Mouse (Mus musculus) hindbrain, postnatal 0 days (tissue): ENCODE measurements around the gene Spem1. TPM values are rescaled to one million over a fixed set of nuclear protein-coding genes. Genes with fewer than 3 reads are reported as not detected.
A peak's percentile ranks its signal among the peaks of the same experiment; 100 is the strongest.

Experiments used
- ATAC-seq: fragments of 200-750 bp; cut with Nextera tagmentation; 2 replicates; pipeline ENCODE4 v1.8.0; 2017; ENCODE audit warnings: mild to moderate bottlenecking, moderate TSS enrichment, moderate library complexity
- DNase-seq: peaks from one replicate; pipeline ENCODE4 v3.0.0-alpha.2; 2015; ENCODE audit warnings: low spot score
- H3K27ac ChIP-seq: fragments of 300-500 bp; sonication (generic); 2 replicates; pipeline ENCODE4 v1.5.1; 2014; ENCODE audit warnings: mild to moderate bottlenecking
- H3K27me3 ChIP-seq: fragments of 300-500 bp; sonication (generic); 2 replicates; pipeline ENCODE4 v1.6.1; 2014; ENCODE audit warnings: low read length, mixed read lengths; ENCODE audit not compliant: insufficient read depth
- H3K36me3 ChIP-seq: fragments of 300-500 bp; sonication (generic); 2 replicates; pipeline ENCODE4 v1.6.1; 2014; ENCODE audit warnings: low read length, mixed read lengths; ENCODE audit not compliant: insufficient read depth
- H3K4me1 ChIP-seq: fragments of 300-500 bp; sonication (generic); 2 replicates; pipeline ENCODE4 v1.6.1; 2014; ENCODE audit warnings: antibody characterized with exemption, low read length, mixed read lengths; ENCODE audit not compliant: insufficient read depth
- H3K4me2 ChIP-seq: fragments of 300-500 bp; sonication (generic); 2 replicates; pipeline ENCODE4 v1.6.1; 2014; ENCODE audit warnings: low read depth, mild to moderate bottlenecking, low read length, moderate library complexity, mixed read lengths
- H3K4me3 ChIP-seq: fragments of 300-500 bp; sonication (generic); 2 replicates; pipeline ENCODE4 v1.5.1; 2014; ENCODE audit warnings: low read length
- H3K9ac ChIP-seq: fragments of 300-500 bp; sonication (generic); replicated peaks from 2 replicates; pipeline ENCODE4 v1.6.1; 2014; ENCODE audit warnings: mild to moderate bottlenecking, low read length, moderate library complexity, mixed read lengths
- H3K9me3 ChIP-seq: fragments of 300-500 bp; sonication (generic); 2 replicates; pipeline ENCODE4 v1.6.1; 2016; ENCODE audit warnings: low read length, mixed read lengths
- CTCF ChIP-seq: IDR thresholded peaks from 2 replicates; pipeline ENCODE4 v1.5.1; 2016; ENCODE audit warnings: antibody characterized with exemption, control low read depth, low read depth
- WGBS: fragments of 180-500 bp; shearing (Covaris S2); extraction: QIAGEN DNeasy Blood & Tissue Kit; methylation state at CpG from one replicate; pipeline ENCODE4 v1.1.7; 2014; 5-methylcytosine and 5-hydroxymethylcytosine counted together
- polyA plus RNA-seq: library from polyadenylated mRNA; unstranded; fragments of >200 nt; fragmentation: Nextera tagmentation; extraction: Ambion mirVana; gene quantifications from 2 replicates; pipeline ENCODE4 v1.2.1, GENCODE M21; 2015
- total RNA-seq: library from RNA; depleted of rRNA; stranded (reverse); fragments of >200 nt; gene quantifications from 2 replicates; pipeline ENCODE4 v1.2.3, GENCODE M21; 2014

Spem1 gene
- total and polyA plus RNA-seq, 2 experiments from 2014 or later: 0.28 TPM; not detected in 1

DNA sequence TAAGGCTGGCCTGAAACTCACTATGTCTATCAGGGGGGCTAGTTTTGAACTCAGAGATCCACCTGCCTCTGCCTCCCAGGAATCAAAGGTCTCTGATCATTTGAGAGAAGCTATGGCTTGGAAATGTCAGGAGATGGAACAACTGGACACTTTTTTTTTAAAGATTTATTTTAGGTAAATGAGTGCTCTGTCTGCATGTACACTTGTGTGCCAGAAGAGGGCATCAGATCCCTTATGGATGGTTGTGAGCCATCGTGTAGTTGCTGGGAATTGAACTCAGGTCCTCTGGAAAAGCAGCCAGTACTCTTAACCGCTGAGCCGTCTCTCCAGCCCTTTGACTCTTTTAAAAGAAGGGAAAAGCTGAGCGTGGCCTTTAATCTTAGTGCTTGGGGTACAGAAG, 15.6 kb downstream of the Spem1 start:
- no peak for ATAC-seq

DNA sequence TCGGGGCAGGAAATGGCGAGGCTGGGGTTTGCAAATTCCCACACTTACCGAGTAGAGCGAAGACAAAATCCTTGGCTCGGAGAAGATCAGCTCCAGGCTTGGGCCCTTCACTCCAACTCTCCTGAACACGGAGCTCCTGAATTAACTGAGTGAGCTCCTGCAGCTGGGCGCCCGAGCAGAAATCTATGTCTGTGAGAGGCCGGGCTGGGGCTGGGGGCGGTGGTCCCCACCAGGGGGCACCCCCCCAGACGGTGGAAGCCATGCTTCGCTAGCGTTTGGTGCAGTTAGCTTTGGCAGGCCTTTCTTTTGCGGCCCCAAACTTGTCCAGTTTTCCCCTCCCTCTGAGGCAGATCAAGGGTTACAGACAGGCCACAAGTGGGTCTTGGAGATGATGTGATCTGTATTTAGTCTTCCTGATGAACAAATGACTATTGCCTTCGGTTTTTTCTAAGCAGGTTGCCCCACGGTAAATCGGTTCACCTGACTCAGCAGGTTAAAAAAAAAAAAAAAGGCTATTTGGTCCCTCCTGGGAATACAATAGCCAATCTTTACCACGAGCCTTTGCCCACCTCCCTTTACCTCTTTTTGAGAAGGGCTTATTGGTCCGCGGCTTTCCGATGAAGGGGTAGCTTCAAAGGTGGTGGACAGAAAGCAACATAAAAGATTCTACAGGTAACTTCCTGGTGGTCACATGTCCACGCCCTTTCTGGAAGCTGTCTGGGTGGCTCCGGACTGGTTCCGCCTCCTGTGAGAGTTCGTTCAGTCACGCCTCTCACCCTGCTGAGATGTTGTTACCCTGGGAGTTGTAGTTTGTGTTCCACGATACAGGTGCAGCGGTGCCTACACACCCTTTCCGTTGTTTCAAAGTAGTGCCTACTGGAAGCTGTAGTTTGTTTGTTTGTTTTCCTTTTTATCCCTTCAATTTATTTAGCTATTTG, 16.7 kb downstream of the Spem1 start, which contains the start of gene Tmem102:
Gene Tmem102, minus strand, starts transcription at position 653 of the 938 bp plus-strand sequence.
- Histone ChIP-seq H3K27me3 (peaks cover 20% of the 10 kb centered on the region), H3K4me3 (0 out of 2 replicates have a peak within 1 kb of the TSS, but pooled peaks have one; percentile 2), H3K9ac (peak within 1 kb of the TSS; percentile 9; the same call in 1 of the 2 replicates), H3K9me3 (no peaks in the 10 kb centered on the region), H3K36me3 (no peaks in the 10 kb centered on the region), H3K27ac (no peak within 1 kb of the TSS), H3K4me2 (peak within 1 kb of the TSS; percentile 95), H3K4me1 (peaks cover 20% of the 10 kb centered on the region)
- no peak for ATAC-seq
- WGBS: 9% methylated on average over 29 of the region's 29 CpGs
- DNase-seq: no peak
- TF ChIP-seq CTCF: no peak

More for the DNA sequence above, 15.6 kb downstream of the Spem1 start:
- WGBS: 76% methylated on average over 4 of the region's 4 CpGs
- no peak for DNase-seq
- Histone ChIP-seq H3K27ac (no peak overlapping the region), H3K4me3 (no peak overlapping the region), H3K4me2 (no peak overlapping the region), H3K4me1 (peaks cover 18% of the 10 kb centered on the region), H3K36me3 (no peaks in the 10 kb centered on the region), H3K9ac (no peak overlapping the region), H3K27me3 (peaks cover 20% of the 10 kb centered on the region), H3K9me3 (no peaks in the 10 kb centered on the region)
- TF ChIP-seq CTCF: peak; percentile 38

DNA sequence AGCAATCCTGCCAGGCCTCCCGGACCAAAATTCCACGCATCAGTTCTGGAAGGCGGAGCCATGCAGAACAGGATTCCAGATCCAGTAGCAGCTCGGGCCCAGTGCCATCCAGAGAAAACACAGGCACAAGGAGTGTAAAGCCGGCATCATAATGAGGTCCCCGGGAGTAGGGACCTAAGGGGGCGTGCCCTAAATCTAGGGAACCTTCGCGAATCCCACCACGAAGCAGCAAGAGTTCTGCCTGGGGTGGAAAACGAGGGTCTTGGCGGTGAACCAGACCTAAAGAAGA, 17.4 kb downstream of the Spem1 start:
- ATAC-seq (no peak), DNase-seq (no peak)
- no peak for TF ChIP-seq CTCF
- 0 out of 2 replicates have a peak overlapping the region, but pooled peaks have one; percentile 2 for H3K4me3 ChIP-seq
- 8% methylated on average over 12 of the region's 12 CpGs for whole genome bisulfite sequencing
- no peaks in the 10 kb centered on the region for H3K9me3 ChIP-seq
- no peak overlapping the region for H3K27ac ChIP-seq
- H3K4me1 ChIP-seq: peaks cover 25% of the 10 kb centered on the region
- peaks cover 20% of the 10 kb centered on the region for H3K27me3 ChIP-seq
- peak overlapping the region; percentile 9; the same call in 1 of the 2 replicates for H3K9ac ChIP-seq
- H3K4me2 ChIP-seq: peak overlapping the region; percentile 95
- no peaks in the 10 kb centered on the region for H3K36me3 ChIP-seq

DNA sequence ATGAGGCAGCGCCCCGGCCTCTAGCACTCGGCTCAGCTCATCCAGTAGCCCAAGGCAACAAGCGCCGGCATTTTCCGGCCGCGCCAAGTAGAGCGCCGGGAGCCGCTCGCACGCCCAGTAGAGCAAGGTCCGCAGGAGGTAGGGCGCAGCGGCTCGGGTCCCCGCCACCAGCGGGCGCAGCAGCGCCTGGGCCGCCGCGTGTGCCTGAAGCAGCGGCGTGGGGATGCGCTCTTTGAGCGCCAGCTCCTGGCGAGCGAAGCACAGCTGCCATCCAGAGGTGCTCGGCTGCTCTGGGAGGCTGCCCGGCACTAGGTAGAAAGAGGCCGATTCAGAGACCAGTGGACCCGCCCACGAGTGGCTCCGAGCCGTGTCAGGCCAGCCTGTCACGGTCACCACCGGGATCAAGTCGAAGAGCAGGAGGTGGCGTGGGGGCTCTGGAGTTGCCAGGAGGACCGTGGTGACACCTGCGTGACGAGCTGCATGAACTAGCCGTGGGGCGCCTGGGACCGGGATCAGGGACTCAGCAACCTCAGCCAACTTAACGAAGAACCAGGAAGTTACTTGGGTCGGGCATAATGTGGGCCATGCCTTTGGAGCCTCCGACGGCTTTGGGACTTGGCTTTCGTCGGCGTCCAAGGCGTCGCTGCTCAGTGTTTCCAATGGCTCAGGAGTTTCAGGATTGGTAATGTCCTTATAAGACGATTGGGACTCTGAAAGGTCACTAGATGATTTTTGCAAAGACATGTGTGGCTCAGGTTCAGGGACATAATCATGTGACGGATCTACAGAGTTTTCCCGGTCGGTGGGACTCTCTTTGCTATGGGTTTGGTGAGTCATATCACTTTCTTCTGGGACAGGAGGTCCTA, 18.0 kb downstream of the Spem1 start:
- 2% methylated on average over 60 of the region's 60 CpGs for WGBS
- peaks cover 31% of the 10 kb centered on the region for H3K4me1 ChIP-seq

DNA sequence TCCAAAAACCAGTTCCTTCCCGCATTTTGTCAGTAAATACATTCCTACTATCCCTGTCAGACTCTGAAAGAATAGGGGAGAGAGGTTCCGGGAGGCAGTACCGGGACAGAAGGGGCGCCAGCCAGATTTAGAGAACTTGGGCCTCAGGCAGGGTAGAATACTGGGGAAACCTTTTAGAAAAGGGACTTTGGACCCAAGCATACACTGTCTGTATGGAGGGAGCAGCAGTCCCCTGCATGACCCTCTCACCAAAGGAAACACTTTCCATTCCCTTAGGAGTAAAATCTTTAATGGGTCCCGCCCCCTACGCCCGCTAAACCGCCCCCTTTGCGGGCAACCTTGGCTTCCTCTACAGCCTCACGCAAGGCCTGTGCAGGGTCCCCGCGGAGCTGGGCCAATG, 18.7 kb downstream of the Spem1 start:
- no peak for TF ChIP-seq CTCF
- Histone ChIP-seq H3K27me3 (peaks cover 20% of the 10 kb centered on the region), H3K9ac (peak overlapping the region; percentile 71), H3K9me3 (no peaks in the 10 kb centered on the region), H3K4me1 (peaks cover 33% of the 10 kb centered on the region), H3K4me2 (peak overlapping the region; percentile 95), H3K27ac (peak overlapping the region; percentile 92), H3K36me3 (no peaks in the 10 kb centered on the region), H3K4me3 (peak overlapping the region; percentile 60)
- 1% methylated on average over 12 of the region's 12 CpGs for WGBS
- DNase-seq (no peak), ATAC-seq (no peak)

More for the DNA sequence above, 18.0 kb downstream of the Spem1 start:
- peak overlapping the region; percentile 92; the same call in 1 of the 2 replicates for H3K27ac ChIP-seq
- peak overlapping the region; percentile 60 for H3K4me3 ChIP-seq
- H3K27me3 ChIP-seq: peaks cover 20% of the 10 kb centered on the region
- H3K4me2 ChIP-seq: peak overlapping the region; percentile 95
- no peaks in the 10 kb centered on the region for H3K9me3 ChIP-seq
- H3K36me3 ChIP-seq: no peaks in the 10 kb centered on the region
- H3K9ac ChIP-seq: peak overlapping the region; percentile 71
- peak; percentile 48 for TF ChIP-seq CTCF
- ATAC-seq (peak; percentile 22; the same call in 1 of the 2 replicates), DNase-seq (peak; percentile 85)

DNA sequence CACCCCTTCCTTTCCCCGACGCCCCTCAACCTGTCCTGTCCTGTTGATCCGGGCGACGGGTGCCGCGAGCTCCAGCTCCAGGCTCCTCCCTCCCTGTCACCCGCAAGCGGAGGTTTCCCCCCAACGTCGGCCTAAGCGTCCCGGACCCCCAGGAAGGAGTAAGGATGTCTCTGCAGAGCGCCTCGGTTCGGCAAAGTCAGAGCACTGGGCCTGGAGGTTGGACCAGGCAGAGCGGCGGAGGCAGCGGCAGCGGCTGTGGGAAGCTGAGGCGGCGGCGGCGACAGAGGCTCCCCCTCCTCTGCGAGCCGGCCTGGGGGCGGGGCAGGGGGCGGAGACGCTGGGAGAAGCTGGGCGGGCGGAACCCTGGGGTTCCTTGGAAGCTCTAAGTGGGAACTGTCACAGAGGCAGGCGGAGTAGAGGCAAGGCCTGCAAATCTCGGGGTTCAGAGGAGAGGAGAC, 19.3 kb downstream of the Spem1 start:
- TF ChIP-seq CTCF: no peak
- DNase-seq (peak; percentile 87), ATAC-seq (peak; percentile 13; the same call in 1 of the 2 replicates)
- H3K4me1 ChIP-seq: peaks cover 33% of the 10 kb centered on the region
- H3K27me3 ChIP-seq: peaks cover 20% of the 10 kb centered on the region
- WGBS: under 1% methylated on average over 33 of the region's 33 CpGs
- H3K4me2 ChIP-seq: peak overlapping the region; percentile 95
- H3K4me3 ChIP-seq: peak overlapping the region; percentile 60
- H3K9me3 ChIP-seq: no peaks in the 10 kb centered on the region
- no peaks in the 10 kb centered on the region for H3K36me3 ChIP-seq
- H3K9ac ChIP-seq: peak overlapping the region; percentile 71
- H3K27ac ChIP-seq: peak overlapping the region; percentile 92
